Mouse (Mus musculus): ENCODE measurements around the gene Rrp12. TPM values are rescaled to one million over a fixed set of nuclear protein-coding genes. Genes with fewer than 3 reads are reported as not detected.

Rrp12 gene
- polyA plus RNA-seq, 1 experiment from 2014 or later = 19.4 TPM

- 93% methylated on average over 4 of the region's 4 CpGs for WGBS
- Histone ChIP-seq H3K36me3 (no peaks in the 10 kb centered on the region), H3K9me3 (no peaks in the 10 kb centered on the region), H3K27ac (replicated peaks) (no peak overlapping the region), H3K4me3 (no peak overlapping the region), H3K27me3 (no peaks in the 10 kb centered on the region), H3K4me2 (no peak overlapping the region), H3K4me1 (replicated peaks) (no peaks in the 10 kb centered on the region), H3K9ac (no peak overlapping the region)
- no peak for ATAC-seq (ENCODE audit: low FRiP score, low read depth)
Measured at GRCm38 (mm10) chr19:41813374-41813773, 82.6 kb downstream of the Rrp12 start.

Other genes starting within 250 kb of the Rrp12 start
- 23.5 and 25.7 TPM in 2 replicates for gene Slit1, start 152.5 kb downstream of the Rrp12 start, polyA plus RNA-seq (2015; fragmentation: Nextera tagmentation; extraction: Ambion mirVana)
- gene Arhgap19, start 94.1 kb downstream of the Rrp12 start, polyA plus RNA-seq (2015; fragmentation: Nextera tagmentation; extraction: Ambion mirVana) = 5.8 and 6.6 TPM in 2 replicates
- gene Frat1, start 66.2 kb downstream of the Rrp12 start, polyA plus RNA-seq (2015; fragmentation: Nextera tagmentation; extraction: Ambion mirVana) = 19.1 and 21.1 TPM in 2 replicates
- 6.7 and 8.1 TPM in 2 replicates for gene Frat2, start 48.0 kb downstream of the Rrp12 start, polyA plus RNA-seq (2015; fragmentation: Nextera tagmentation; extraction: Ambion mirVana)
- 530 and 573 TPM in 2 replicates for gene Pgam1, start 15.8 kb upstream of the Rrp12 start, polyA plus RNA-seq (2015; fragmentation: Nextera tagmentation; extraction: Ambion mirVana)
- 52.3 and 59.8 TPM in 2 replicates for gene Exosc1, start 37.2 kb upstream of the Rrp12 start, polyA plus RNA-seq (2015; fragmentation: Nextera tagmentation; extraction: Ambion mirVana)
- gene Zdhhc16, start 37.3 kb upstream of the Rrp12 start, polyA plus RNA-seq (2015; fragmentation: Nextera tagmentation; extraction: Ambion mirVana) = 85.9 and 86.6 TPM in 2 replicates
- 31.3 and 33.4 TPM in 2 replicates for gene Mms19, start 85.0 kb upstream of the Rrp12 start, polyA plus RNA-seq (2015; fragmentation: Nextera tagmentation; extraction: Ambion mirVana)
- gene Ubtd1, start 85.6 kb upstream of the Rrp12 start, polyA plus RNA-seq (2015; fragmentation: Nextera tagmentation; extraction: Ambion mirVana) = 13.0 and 15.0 TPM in 2 replicates
- gene Ankrd2, start 139.8 kb upstream of the Rrp12 start, polyA plus RNA-seq (2015; fragmentation: Nextera tagmentation; extraction: Ambion mirVana) = 1.0 and 1.3 TPM in 2 replicates
- gene Hoga1, start 149.4 kb upstream of the Rrp12 start, polyA plus RNA-seq (2015; fragmentation: Nextera tagmentation; extraction: Ambion mirVana) = 1.6 and 1.8 TPM in 2 replicates
- gene 4933411K16Rik, start 156.1 kb upstream of the Rrp12 start, polyA plus RNA-seq (2015; fragmentation: Nextera tagmentation; extraction: Ambion mirVana) = 0.12 and 0.14 TPM in 2 replicates
- gene Morn4, start 190.2 kb upstream of the Rrp12 start, polyA plus RNA-seq (2015; fragmentation: Nextera tagmentation; extraction: Ambion mirVana) = 130 and 140 TPM in 2 replicates
- 29.5 and 33.5 TPM in 2 replicates for gene Pi4k2a, start 194.3 kb upstream of the Rrp12 start, polyA plus RNA-seq (2015; fragmentation: Nextera tagmentation; extraction: Ambion mirVana)
- gene Avpi1, start 232.9 kb upstream of the Rrp12 start, polyA plus RNA-seq (2015; fragmentation: Nextera tagmentation; extraction: Ambion mirVana) = 7.8 and 9.6 TPM in 2 replicates

Measured in hindbrain, embryonic 15.5 days (tissue).